Mouse (Mus musculus): Measurements from ENCODE around the gene Uqcr11. TPM values are rescaled to one million over a fixed set of nuclear protein-coding genes. Genes with fewer than 3 reads are reported as not detected.

The Uqcr11 gene
- total RNA-seq, 1 experiment from 2014 or later: 779 TPM

- DNase-seq: peak; percentile 93
Observed at GRCm38 (mm10) chr10:80376160-80376559, 30.5 kb downstream of the Uqcr11 start.

- peak; percentile 71 for DNase-seq
Observed at GRCm38 (mm10) chr10:80374063-80374462, 32.6 kb downstream of the Uqcr11 start.

GRCm38 (mm10) chr10:80372706-80373105 lies 33.9 kb downstream of the Uqcr11 start:
- no peak for DNase-seq

GRCm38 (mm10) chr10:80371983-80372382 lies 34.6 kb downstream of the Uqcr11 start:
- DNase-seq: no peak

GRCm38 (mm10) chr10:80371411-80371966 lies 35.1 kb downstream of the Uqcr11 start:
- DNase-seq: no peak

GRCm38 (mm10) chr10:80369995-80370747 lies 36.5 kb downstream of the Uqcr11 start:
- no peak for DNase-seq

- DNase-seq: no peak
Observed at GRCm38 (mm10) chr10:80368392-80368791, 38.2 kb downstream of the Uqcr11 start.

GRCm38 (mm10) chr10:80367954-80368353 lies 38.7 kb downstream of the Uqcr11 start:
- no peak for DNase-seq

- no peak for DNase-seq
Observed at GRCm38 (mm10) chr10:80365736-80366135, 40.9 kb downstream of the Uqcr11 start.

- DNase-seq: no peak
Observed at GRCm38 (mm10) chr10:80363734-80364133, 42.9 kb downstream of the Uqcr11 start.

GRCm38 (mm10) chr10:80357994-80358639 lies 48.5 kb downstream of the Uqcr11 start:
- DNase-seq: peak; percentile 50

GRCm38 (mm10) chr10:80357336-80357735 lies 49.3 kb downstream of the Uqcr11 start:
- no peak for DNase-seq

- no peak for DNase-seq
Observed at GRCm38 (mm10) chr10:80356737-80357136, 49.9 kb downstream of the Uqcr11 start.

- DNase-seq: no peak
Observed at GRCm38 (mm10) chr10:80356001-80356682, 50.5 kb downstream of the Uqcr11 start, which contains the start of gene Plk5. Gene Plk5 (plus strand): TSS chr10:80356459.

- no peak for DNase-seq
Observed at GRCm38 (mm10) chr10:80355431-80355830, 51.2 kb downstream of the Uqcr11 start.

Small RNAs within 50 kb of the gene (microRNA-seq; reads per million reads assigned to microRNA genes)
- gene Gm22721: 0 reads per million in 2 experiments

Other genes starting within 250 kb of the Uqcr11 start
- gene Cirbp, start 240.8 kb downstream of the Uqcr11 start, total RNA-seq (2021): 49.9 and 142 TPM in 2 replicates
- 15.6 and 16.7 TPM in 2 replicates for gene 1600002K03Rik, start 233.9 kb downstream of the Uqcr11 start, total RNA-seq (2021)
- gene Efna2, start 227.3 kb downstream of the Uqcr11 start, total RNA-seq (2021): 2.7 and 5.2 TPM in 2 replicates
- gene Mum1, start 180.4 kb downstream of the Uqcr11 start, total RNA-seq (2021): 23.4 and 37.9 TPM in 2 replicates
- gene Ndufs7, start 157.7 kb downstream of the Uqcr11 start, total RNA-seq (2021): 238 and 243 TPM in 2 replicates
- gene Gamt, start 145.8 kb downstream of the Uqcr11 start, total RNA-seq (2021): 326 and 398 TPM in 2 replicates
- 111 and 117 TPM in 2 replicates for gene Dazap1, start 145.3 kb downstream of the Uqcr11 start, total RNA-seq (2021)
- 1,145 and 1,195 TPM in 2 replicates for gene Rps15, start 114.4 kb downstream of the Uqcr11 start, total RNA-seq (2021)
- 1.4 and 3.2 TPM in 2 replicates for gene Apc2, start 110.9 kb downstream of the Uqcr11 start, total RNA-seq (2021)
- 31.7 and 33.5 TPM in 2 replicates for gene 2310011J03Rik, start 86.3 kb downstream of the Uqcr11 start, total RNA-seq (2021)
- 3.0 and 4.3 TPM in 2 replicates for gene Pcsk4, start 77.3 kb downstream of the Uqcr11 start, total RNA-seq (2021)
- gene Reep6, start 76.9 kb downstream of the Uqcr11 start, total RNA-seq (2021): 8.0 and 12.8 TPM in 2 replicates
- 8.9 and 10.4 TPM in 2 replicates for gene Adamtsl5, start 58.4 kb downstream of the Uqcr11 start, total RNA-seq (2021)
- 0.15 TPM in 1 of 2 replicates, not detected in the other for gene Plk5, start 50.4 kb downstream of the Uqcr11 start, total RNA-seq (2021)
- 18.3 and 21.7 TPM in 2 replicates for gene Mex3d, start 19.2 kb downstream of the Uqcr11 start, total RNA-seq (2021)
- 127 and 139 TPM in 2 replicates for gene Mbd3, start 7.3 kb downstream of the Uqcr11 start, total RNA-seq (2021)
- 63.1 and 84.1 TPM in 2 replicates for gene Tcf3, start 26.8 kb upstream of the Uqcr11 start, total RNA-seq (2021)
- gene Onecut3, start 88.0 kb upstream of the Uqcr11 start, total RNA-seq (2021): not detected in 2 replicates
- 0.29 and 0.64 TPM in 2 replicates for gene Atp8b3, start 132.3 kb upstream of the Uqcr11 start, total RNA-seq (2021)
- gene Rexo1, start 154.7 kb upstream of the Uqcr11 start, total RNA-seq (2021): 57.4 and 63.5 TPM in 2 replicates
- gene Klf16, start 170.5 kb upstream of the Uqcr11 start, total RNA-seq (2021): 9.6 and 14.8 TPM in 2 replicates
- gene Abhd17a, start 183.5 kb upstream of the Uqcr11 start, total RNA-seq (2021): 87.8 and 100 TPM in 2 replicates
- 64.8 and 68.6 TPM in 2 replicates for gene Scamp4, start 196.0 kb upstream of the Uqcr11 start, total RNA-seq (2021)
- 3.5 and 5.6 TPM in 2 replicates for gene Adat3, start 196.1 kb upstream of the Uqcr11 start, total RNA-seq (2021)
- 2.3 and 3.0 TPM in 2 replicates for gene Gm49322, start 199.2 kb upstream of the Uqcr11 start, total RNA-seq (2021)
- gene Csnk1g2, start 216.0 kb upstream of the Uqcr11 start, total RNA-seq (2021): 127 and 157 TPM in 2 replicates

Measured in adrenal gland, postnatal 25 days (tissue).